Mouse (Mus musculus) midbrain, postnatal 0 days (tissue): Measurements from ENCODE around the gene Pinlyp. TPM values are rescaled to one million over a fixed set of nuclear protein-coding genes. Genes with fewer than 3 reads are reported as not detected.

ENCODE experiments used
- ATAC-seq: fragments of 200-750 bp; cut with Nextera tagmentation; 2 replicates; pipeline ENCODE4 v1.8.0; 2017; ENCODE audit warnings: moderate number of reproducible peaks, mild to moderate bottlenecking, moderate TSS enrichment, moderate library complexity; ENCODE audit not compliant: low FRiP score
- DNase-seq: peaks from one replicate; pipeline ENCODE4 v3.0.0-alpha.2; 2015; ENCODE audit warnings: low spot score
- H3K27ac ChIP-seq: fragments of 300-500 bp; sonication (generic); 2 replicates; pipeline ENCODE4 v1.5.1; 2014; ENCODE audit warnings: low read depth, mild to moderate bottlenecking, low read length, mixed read lengths
- H3K27me3 ChIP-seq: fragments of 300-500 bp; sonication (generic); 2 replicates; pipeline ENCODE4 v1.6.1; 2014; ENCODE audit warnings: low read length, control low read depth, mixed read lengths; ENCODE audit not compliant: insufficient read depth
- H3K36me3 ChIP-seq: fragments of 300-500 bp; sonication (generic); 2 replicates; pipeline ENCODE4 v1.6.1; 2014; ENCODE audit warnings: low read length, control low read depth, mixed read lengths; ENCODE audit not compliant: insufficient read depth
- H3K4me1 ChIP-seq: fragments of 300-500 bp; sonication (generic); 2 replicates; pipeline ENCODE4 v1.6.1; 2014; ENCODE audit warnings: mild to moderate bottlenecking, control low read depth, antibody characterized with exemption, low read length, mixed read lengths; ENCODE audit not compliant: insufficient read depth
- H3K4me2 ChIP-seq: fragments of 300-500 bp; sonication (generic); 2 replicates; pipeline ENCODE4 v1.6.1; 2014; ENCODE audit warnings: low read depth, mild to moderate bottlenecking, low read length, mixed read lengths; ENCODE audit not compliant: poor library complexity, severe bottlenecking
- H3K4me3 ChIP-seq: fragments of 300-500 bp; sonication (generic); 2 replicates; pipeline ENCODE4 v1.5.1; 2014; ENCODE audit warnings: low read depth, mild to moderate bottlenecking, low read length, moderate library complexity
- H3K9ac ChIP-seq: fragments of 300-500 bp; sonication (generic); replicated peaks from 2 replicates; pipeline ENCODE4 v1.6.1; 2014; ENCODE audit warnings: mild to moderate bottlenecking, low read length, moderate library complexity, mixed read lengths; ENCODE audit not compliant: poor library complexity, severe bottlenecking
- H3K9me3 ChIP-seq: fragments of 300-500 bp; sonication (generic); 2 replicates; pipeline ENCODE4 v1.6.1; 2016; ENCODE audit warnings: low read length, control low read depth
- CTCF ChIP-seq: IDR thresholded peaks from 2 replicates; pipeline ENCODE4 v1.5.1; 2016; ENCODE audit warnings: antibody characterized with exemption, mild to moderate bottlenecking
- WGBS: fragments of 180-500 bp; shearing (Covaris S2); extraction: QIAGEN DNeasy Blood & Tissue Kit; methylation state at CpG from one replicate; pipeline ENCODE4 v1.1.7; 2014; 5-methylcytosine and 5-hydroxymethylcytosine counted together
- polyA plus RNA-seq: library from polyadenylated mRNA; unstranded; fragments of >200 nt; fragmentation: Nextera tagmentation; extraction: Ambion mirVana; gene quantifications from 2 replicates; pipeline ENCODE4 v1.2.1, GENCODE M21; 2015
- total RNA-seq: library from RNA; depleted of rRNA; stranded (reverse); fragments of >200 nt; gene quantifications from 2 replicates; pipeline ENCODE4 v1.2.3, GENCODE M21; 2014

Pinlyp gene
- total and polyA plus RNA-seq, 2 experiments from 2014 or later, result not detected

GRCm38 (mm10) chr7:24533031-24533571 lies 12.8 kb downstream of the Pinlyp start:
- H3K4me1 ChIP-seq, result peaks cover 21% of the 10 kb centered on the region
- WGBS, result 65% methylated on average over 28 of the region's 28 CpGs
- ATAC-seq (no peak), DNase-seq (no peak)
- peaks cover 25% of the 10 kb centered on the region for H3K36me3 ChIP-seq
- H3K9ac ChIP-seq, result no peak overlapping the region
- no peaks in the 10 kb centered on the region for H3K9me3 ChIP-seq
- 0 out of 2 replicates have a peak overlapping the region, but pooled peaks have one; percentile 14 for H3K4me3 ChIP-seq
- no peaks in the 10 kb centered on the region for H3K27me3 ChIP-seq
- H3K27ac ChIP-seq, result no peak overlapping the region
- no peak overlapping the region for H3K4me2 ChIP-seq
- TF ChIP-seq CTCF, result peak; percentile 26

GRCm38 (mm10) chr7:24531211-24531971 lies 14.5 kb downstream of the Pinlyp start:
- DNase-seq (peak; percentile 80), ATAC-seq (peak; percentile 50)
- TF ChIP-seq CTCF, result peak; percentile 83
- no peaks in the 10 kb centered on the region for H3K9me3 ChIP-seq
- peak overlapping the region; percentile 68 for H3K4me3 ChIP-seq
- peak overlapping the region; percentile 87 for H3K9ac ChIP-seq
- peaks cover 21% of the 10 kb centered on the region for H3K4me1 ChIP-seq
- under 1% methylated on average over 42 of the region's 43 CpGs for WGBS
- peak overlapping the region; percentile 95 for H3K4me2 ChIP-seq
- H3K36me3 ChIP-seq, result peaks cover 23% of the 10 kb centered on the region
- peak overlapping the region; percentile 98 for H3K27ac ChIP-seq
- no peaks in the 10 kb centered on the region for H3K27me3 ChIP-seq

- H3K9me3 ChIP-seq, result no peaks in the 10 kb centered on the region
- H3K4me1 ChIP-seq, result peaks cover 21% of the 10 kb centered on the region
- H3K27ac ChIP-seq, result peak within 1 kb of the TSS; percentile 98
- no peaks in the 10 kb centered on the region for H3K27me3 ChIP-seq
- H3K4me2 ChIP-seq, result peak within 1 kb of the TSS; percentile 95
- DNase-seq, result peak; percentile 100
- H3K36me3 ChIP-seq, result peaks cover 13% of the 10 kb centered on the region
- peak; percentile 94 for ATAC-seq
- H3K9ac ChIP-seq, result peak within 1 kb of the TSS; percentile 87
- peak within 1 kb of the TSS; percentile 68 for H3K4me3 ChIP-seq
- under 1% methylated on average over 44 of the region's 44 CpGs for WGBS
- no peak for TF ChIP-seq CTCF
Measured at GRCm38 (mm10) chr7:24530062-24530931, 15.6 kb downstream of the Pinlyp start, which contains the start of gene Irgq. Gene Irgq, plus strand, starts transcription at chr7:24530689.

GRCm38 (mm10) chr7:24529580-24529979 lies 16.3 kb downstream of the Pinlyp start:
- Histone ChIP-seq H3K9me3 (no peaks in the 10 kb centered on the region), H3K4me2 (peak overlapping the region; percentile 95), H3K4me1 (peaks cover 21% of the 10 kb centered on the region), H3K27me3 (no peaks in the 10 kb centered on the region), H3K4me3 (peak overlapping the region; percentile 68), H3K27ac (peak overlapping the region; percentile 98), H3K9ac (peak overlapping the region; percentile 87), H3K36me3 (peaks cover 11% of the 10 kb centered on the region)
- TF ChIP-seq CTCF, result no peak
- DNase-seq, result no peak
- WGBS, result 67% methylated on average over 11 of the region's 11 CpGs
- ATAC-seq, result no peak

GRCm38 (mm10) chr7:24528861-24529260 lies 17.1 kb downstream of the Pinlyp start:
- 90% methylated on average over 11 of the region's 11 CpGs for WGBS
- no peak overlapping the region for H3K4me3 ChIP-seq
- H3K9ac ChIP-seq, result no peak overlapping the region
- ATAC-seq (no peak), DNase-seq (no peak)
- peaks cover 15% of the 10 kb centered on the region for H3K4me1 ChIP-seq
- H3K27ac ChIP-seq, result no peak overlapping the region
- no peak for TF ChIP-seq CTCF
- no peak overlapping the region for H3K4me2 ChIP-seq
- H3K36me3 ChIP-seq, result peaks cover 5% of the 10 kb centered on the region
- H3K27me3 ChIP-seq, result no peaks in the 10 kb centered on the region
- H3K9me3 ChIP-seq, result no peaks in the 10 kb centered on the region
